Mouse (Mus musculus): ENCODE data around the gene Ankrd66.
"Not testable (repeated sequence)": the region's sequence is repeated elsewhere in the genome, so short reads cannot be mapped to it uniquely, and the experiment has no call there.

Gene Ankrd66

GRCm38 (mm10) chr17:43536841-43537240, 6.6 kb downstream of the Ankrd66 start:
- DNase-seq (ENCODE audit: low spot score): not testable (repeated sequence)

- DNase-seq (ENCODE audit: low spot score): peak; percentile 91
Observed at GRCm38 (mm10) chr17:43534362-43535222, 8.8 kb downstream of the Ankrd66 start.

- DNase-seq (ENCODE audit: low spot score): no peak
Observed at GRCm38 (mm10) chr17:43531192-43531591, 12.2 kb downstream of the Ankrd66 start.

- DNase-seq (ENCODE audit: low spot score): no peak
Observed at GRCm38 (mm10) chr17:43530507-43530906, 12.9 kb downstream of the Ankrd66 start.

GRCm38 (mm10) chr17:43520166-43520565, 23.3 kb downstream of the Ankrd66 start:
- no peak for DNase-seq (ENCODE audit: low spot score)

- DNase-seq (ENCODE audit: low spot score): peak; percentile 89
Observed at GRCm38 (mm10) chr17:43518644-43519409, 24.6 kb downstream of the Ankrd66 start.

- no peak for DNase-seq (ENCODE audit: low spot score)
Observed at GRCm38 (mm10) chr17:43510782-43511181, 32.7 kb downstream of the Ankrd66 start.

- DNase-seq (ENCODE audit: low spot score): no peak
Observed at GRCm38 (mm10) chr17:43504594-43504934, 38.9 kb downstream of the Ankrd66 start.

- DNase-seq (ENCODE audit: low spot score): no peak
Observed at GRCm38 (mm10) chr17:43503861-43504593, 39.4 kb downstream of the Ankrd66 start.

GRCm38 (mm10) chr17:43502592-43502991, 40.8 kb downstream of the Ankrd66 start, which contains the start of gene Mep1a:
Mep1a (minus strand) TSS chr17:43502812.
- no peak for DNase-seq (ENCODE audit: low spot score)

- DNase-seq (ENCODE audit: low spot score): no peak
Observed at GRCm38 (mm10) chr17:43501631-43502030, 41.8 kb downstream of the Ankrd66 start.

GRCm38 (mm10) chr17:43501223-43501622, 42.2 kb downstream of the Ankrd66 start:
- no peak for DNase-seq (ENCODE audit: low spot score)

GRCm38 (mm10) chr17:43500513-43500912, 42.9 kb downstream of the Ankrd66 start:
- DNase-seq (ENCODE audit: low spot score): no peak

- DNase-seq (ENCODE audit: low spot score): no peak
Observed at GRCm38 (mm10) chr17:43497521-43497920, 45.9 kb downstream of the Ankrd66 start.

GRCm38 (mm10) chr17:43495502-43495901, 47.9 kb downstream of the Ankrd66 start:
- no peak for DNase-seq (ENCODE audit: low spot score)

- DNase-seq (ENCODE audit: low spot score): not testable (repeated sequence)
Observed at GRCm38 (mm10) chr17:43490371-43490770, 53.1 kb downstream of the Ankrd66 start.

- DNase-seq (ENCODE audit: low spot score): no peak
Observed at GRCm38 (mm10) chr17:43488439-43489151, 54.8 kb downstream of the Ankrd66 start.

- DNase-seq (ENCODE audit: low spot score): no peak
Observed at GRCm38 (mm10) chr17:43485982-43486381, 57.5 kb downstream of the Ankrd66 start.

Measured in embryo, embryonic 10 days (tissue).